Mouse (Mus musculus) CH12.LX (cell line): Measurements from ENCODE around the gene Kif5c. TPM values are rescaled to one million over a fixed set of nuclear protein-coding genes. Genes with fewer than 3 reads are reported as not detected.
A peak's percentile ranks its signal among the peaks of the same experiment; 100 is the strongest.

Source experiments
- DNase-seq: peaks from one replicate; pipeline ENCODE4 v3.0.0-alpha.2; 2013; ENCODE audit errors: extremely low read depth
- H3K27ac ChIP-seq: 2 replicates; pipeline ENCODE4 v1.5.1; 2012; ENCODE audit warnings: low read depth, mild to moderate bottlenecking, control low read depth, moderate library complexity; ENCODE audit not compliant: insufficient read depth
- H3K27me3 ChIP-seq: replicated peaks from 2 replicates; pipeline ENCODE3; 2012; ENCODE audit warnings: inconsistent platforms
- H3K36me3 ChIP-seq, 2 experiments: replicated peaks in 1 of 2; 2 replicates each; pipeline versions ENCODE3 to v1.6.1; 2012; ENCODE audit warnings: inconsistent platforms in 1 of 2, low read length in 1 of 2, mild to moderate bottlenecking in 1 of 2, mixed read lengths in 1 of 2, moderate library complexity in 1 of 2; ENCODE audit not compliant: control insufficient read depth in 1 of 2, insufficient read depth in 1 of 2
- H3K4me1 ChIP-seq, 2 experiments: 2 replicates each; pipeline ENCODE4 v1.6.1; 2012; ENCODE audit warnings: inconsistent platforms in 1 of 2, moderate library complexity in 1 of 2; ENCODE audit not compliant: insufficient read depth in 2 of 2, control insufficient read depth in 1 of 2
- H3K4me2 ChIP-seq: 2 replicates; pipeline ENCODE4 v1.6.1; 2012; ENCODE audit warnings: low read depth, mild to moderate bottlenecking, control low read depth; ENCODE audit not compliant: poor library complexity, insufficient read depth, severe bottlenecking
- H3K4me3 ChIP-seq, 3 experiments: fragments of 150-350 bp in 1 of 3; sonication (generic) in 1 of 3; replicated peaks in 1 of 3; 2 replicates each; pipeline versions ENCODE3 to v1.5.1; 2011 to 2012; ENCODE audit warnings: low read depth in 2 of 3, low read length in 2 of 3, mild to moderate bottlenecking in 2 of 3, moderate library complexity in 2 of 3, control low read depth in 1 of 3, improper control_type of control experiment in 1 of 3, inconsistent platforms in 1 of 3, mixed read lengths in 1 of 3; ENCODE audit not compliant: poor library complexity in 1 of 3
- H3K79me2 ChIP-seq: replicated peaks from 2 replicates; pipeline ENCODE4 v1.6.1; 2012; ENCODE audit warnings: mild to moderate bottlenecking, moderate library complexity; ENCODE audit not compliant: control insufficient read depth, poor library complexity, insufficient read depth, severe bottlenecking; ENCODE audit errors: extremely low read depth
- H3K9ac ChIP-seq: 2 replicates; pipeline ENCODE4 v1.6.1; 2012; ENCODE audit warnings: low read depth, mild to moderate bottlenecking, control low read depth, moderate library complexity; ENCODE audit not compliant: insufficient read depth
- H3K9me3 ChIP-seq: replicated peaks from 2 replicates; pipeline ENCODE3; 2012; ENCODE audit warnings: low read length, inconsistent platforms, mixed read lengths
- CTCF ChIP-seq, 2 experiments: IDR thresholded peaks in 1 of 2; conservative IDR thresholded peaks in 1 of 2; 2 replicates each; pipeline ENCODE4 v1.5.1; 2011 to 2012; ENCODE audit warnings: low read depth in 2 of 2, low read length in 2 of 2, improper control_type of control experiment in 1 of 2, inconsistent platforms in 1 of 2, mild to moderate bottlenecking in 1 of 2, moderate library complexity in 1 of 2
- EP300 ChIP-seq: IDR thresholded peaks from 2 replicates; pipeline ENCODE4 v1.6.1; 2011; ENCODE audit warnings: low read length, improper control_type of control experiment
- ETS1 ChIP-seq: conservative IDR thresholded peaks from 2 replicates; pipeline ENCODE4 v1.6.1; 2012; ENCODE audit warnings: low read depth, mild to moderate bottlenecking, inconsistent platforms, low read length, improper control_type of control experiment, moderate library complexity
- HCFC1 ChIP-seq: IDR thresholded peaks from 2 replicates; pipeline ENCODE4 v1.6.1; 2012; ENCODE audit warnings: low read depth, mild to moderate bottlenecking, inconsistent platforms, low read length, improper control_type of control experiment
- IRF4 ChIP-seq: IDR thresholded peaks from 2 replicates; pipeline ENCODE4 v1.6.1; 2014; ENCODE audit warnings: low read depth, mild to moderate bottlenecking, inconsistent platforms, low read length, improper control_type of control experiment
- MYC ChIP-seq: IDR thresholded peaks from 2 replicates; pipeline ENCODE4 v1.6.1; 2011; ENCODE audit warnings: low read depth, mild to moderate bottlenecking, improper control_type of control experiment, low read length
- NELFE ChIP-seq: IDR thresholded peaks from 2 replicates; pipeline ENCODE4 v1.6.1; 2011; ENCODE audit warnings: low read depth, low read length, improper control_type of control experiment
- RAD21 ChIP-seq: IDR thresholded peaks from 2 replicates; pipeline ENCODE4 v1.6.1; 2011; ENCODE audit warnings: low read depth, mild to moderate bottlenecking, low read length, improper control_type of control experiment, moderate library complexity
- SIN3A ChIP-seq: IDR thresholded peaks from 2 replicates; pipeline ENCODE4 v1.6.1; 2012; ENCODE audit warnings: low read length, improper control_type of control experiment, inconsistent platforms
- SMC3 ChIP-seq: IDR thresholded peaks from 2 replicates; pipeline ENCODE4 v1.6.1; 2011; ENCODE audit warnings: low read depth, low read length, improper control_type of control experiment
- TCF12 ChIP-seq: IDR thresholded peaks from 2 replicates; pipeline ENCODE4 v1.6.1; 2014; ENCODE audit warnings: low read depth, mild to moderate bottlenecking, inconsistent platforms, low read length, improper control_type of control experiment
- UBTF ChIP-seq: IDR thresholded peaks from 2 replicates; pipeline ENCODE4 v1.6.1; 2012; ENCODE audit warnings: low read depth, mild to moderate bottlenecking, inconsistent platforms, low read length, improper control_type of control experiment, moderate library complexity
- USF1 ChIP-seq: IDR thresholded peaks from 2 replicates; pipeline ENCODE4 v1.6.1; 2014; ENCODE audit warnings: low read depth, mild to moderate bottlenecking, inconsistent platforms, low read length, improper control_type of control experiment
- ZC3H11A ChIP-seq: IDR thresholded peaks from 2 replicates; pipeline ENCODE4 v1.6.1; 2012; ENCODE audit warnings: low read depth, mild to moderate bottlenecking, inconsistent platforms, low read length, improper control_type of control experiment
- ZKSCAN1 ChIP-seq: IDR thresholded peaks from 2 replicates; pipeline ENCODE4 v1.6.1; 2012; ENCODE audit warnings: low read depth, inconsistent platforms, low read length, improper control_type of control experiment, borderline replicate concordance
- dilution Hi-C: fragments of 300-500 bp; cut with MboI; formaldehyde crosslinking; loops from 2 replicates; pipeline ENCODE4 v1.14.3; 2020; ENCODE audit warnings: low sequenced_read_pairs; ENCODE audit not compliant: extremely low pct_unique_long_range_greater_than_20kb, extremely low pct_ligation_motif_present
- in situ Hi-C: fragments of 300-500 bp; cut with MboI; formaldehyde crosslinking; loops from 3 replicates; pipeline ENCODE4 v1.14.3; 2019; ENCODE audit warnings: low sequenced_read_pairs, low pct_ligation_motif_present, low pct_unique_long_range_greater_than_20kb, mixed read lengths
- polyA plus RNA-seq: library from polyadenylated mRNA; unstranded; fragments of >175 nt; gene quantifications from 2 replicates; pipeline ENCODE4 v1.2.1, GENCODE M21; 2012; ENCODE audit warnings: low read depth; ENCODE audit not compliant: insufficient read length
- total RNA-seq, 2 experiments: library from RNA; depleted of rRNA; stranded (reverse); fragments of 300-350 nt in 1 of 2; fragments of >200 nt in 1 of 2; gene quantifications; 2 replicates each; pipeline ENCODE4 v1.2.3; 2012 to 2014

Kif5c gene
- total and polyA plus RNA-seq, 3 experiments = 3.0 to 3.5 (median 3.1) TPM

DNA sequence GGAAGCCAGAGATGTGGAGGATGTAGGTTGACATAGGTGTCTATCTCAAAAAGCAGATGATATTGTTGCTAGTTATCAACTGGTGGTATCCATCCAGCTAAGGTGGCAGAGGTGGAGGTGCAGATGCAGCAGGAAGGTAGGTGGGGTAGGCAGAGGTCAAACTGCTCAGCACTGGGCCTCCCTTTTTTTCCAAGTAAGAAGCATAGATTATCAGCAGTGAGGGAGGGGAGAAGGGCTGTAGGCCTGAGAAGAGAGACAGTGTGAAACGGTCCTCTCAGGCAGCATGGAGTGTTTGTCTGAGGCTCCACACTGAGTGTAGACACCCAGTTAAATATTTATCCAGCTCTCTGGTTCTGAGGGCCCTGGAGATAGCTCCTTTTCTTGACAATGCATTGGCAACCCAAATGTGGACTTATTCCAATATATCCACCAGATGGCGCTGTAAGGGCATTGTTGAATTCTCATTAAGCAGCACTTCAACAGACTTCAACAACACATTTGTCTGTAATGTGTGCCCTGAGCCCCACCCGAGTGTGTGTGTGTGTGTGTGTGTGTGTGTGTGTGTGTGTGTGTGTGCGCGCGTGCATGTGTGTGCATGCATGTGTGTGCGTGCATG lies 145.3 kb downstream of the Kif5c start:
- Histone ChIP-seq H3K4me3 (no peak overlapping the region), H3K9me3 (peaks cover 4% of the 10 kb centered on the region), H3K27me3 (no peaks in the 10 kb centered on the region), H3K36me3 (peaks cover 0 to 33% of the 10 kb centered on the region in 2 experiments), H3K27ac (no peak overlapping the region), H3K4me2 (no peak overlapping the region), H3K4me1 (peaks cover 6 to 9% of the 10 kb centered on the region in 2 experiments), H3K9ac (no peak overlapping the region), H3K79me2 (no peaks in the 10 kb centered on the region)
- dilution Hi-C loops = no loop called here
- peak; percentile 80 for DNase-seq
- in situ Hi-C loops = no loop called here
- TF ChIP-seq HCFC1 (no peak), ZC3H11A (peak; percentile 66), USF1 (no peak), CTCF (conservative IDR thresholded peaks at IDR 0.05 in 1 of 2, IDR thresholded peaks at IDR 0.05 in 1 of 2; ENCODE audit: low read depth in 2 of 2, low read length in 2 of 2) (peak; percentile 54 to 81; a peak in 3 of 4 replicates), RAD21 (peak; percentile 85), SMC3 (peak; percentile 89), MYC (0 out of 2 replicates have a peak, but pooled peaks have one; percentile 30), IRF4 (0 out of 2 replicates have a peak, but pooled peaks have one; percentile 16), SIN3A (0 out of 2 replicates have a peak, but pooled peaks have one; percentile 44)

DNA sequence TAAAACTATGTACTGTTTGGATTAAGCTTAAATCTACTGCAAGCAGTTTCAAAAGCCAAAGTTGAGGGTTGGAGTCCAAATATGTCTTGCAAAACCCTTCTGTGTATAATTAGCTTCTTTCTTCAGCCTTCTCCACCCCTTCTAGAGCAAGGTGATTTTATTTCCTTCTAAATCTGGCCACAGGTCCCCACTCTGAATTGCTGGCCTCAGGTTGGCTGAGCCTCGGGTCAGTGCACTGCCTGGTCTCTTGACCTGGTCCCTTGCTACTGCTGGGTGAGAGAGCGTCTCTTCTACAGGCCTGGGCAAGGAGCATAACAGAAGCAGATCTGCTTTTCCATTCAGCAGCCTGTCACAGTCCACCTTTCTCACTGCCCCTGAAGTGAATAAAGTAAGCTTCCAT lies 149.8 kb downstream of the Kif5c start:
- H3K36me3 ChIP-seq = peaks cover 0 to 12% of the 10 kb centered on the region in 2 experiments
- dilution Hi-C loops = no loop called here
- TF ChIP-seq ETS1 (no peak), TCF12 (no peak), NELFE (no peak), UBTF (no peak), EP300 (no peak), USF1 (no peak), ZKSCAN1 (no peak), ZC3H11A (no peak)
- in situ Hi-C loops = loop anchor here (5.0 kb wide), 1 partner anchor 503 kb away; no protein-coding TSS in a partner anchor
- no peaks in the 10 kb centered on the region for H3K27me3 ChIP-seq
- H3K4me1 ChIP-seq = peaks cover 20 to 28% of the 10 kb centered on the region in 2 experiments
- no peak for DNase-seq
- H3K79me2 ChIP-seq = no peaks in the 10 kb centered on the region
- no peak overlapping the region for H3K4me3 ChIP-seq
- H3K9ac ChIP-seq = no peak overlapping the region
- H3K9me3 ChIP-seq = no peaks in the 10 kb centered on the region
- H3K4me2 ChIP-seq = no peak overlapping the region
- H3K27ac ChIP-seq = no peak overlapping the region
